Mouse (Mus musculus): ENCODE data around the gene Slc44a2. TPM values are rescaled to one million over a fixed set of nuclear protein-coding genes. Genes with fewer than 3 reads are reported as not detected.

Gene Slc44a2
- polyA plus RNA-seq, 1 experiment: 505 TPM

GRCm38 (mm10) chr9:21335391-21335790, 14.9 kb downstream of the Slc44a2 start:
- Histone ChIP-seq H3K27me3 (ENCODE audit: control insufficient read depth, insufficient read depth, low read length) (no peaks in the 10 kb centered on the region), H3K4me3 (ENCODE audit: control insufficient read depth, insufficient read depth, low read length) (no peak overlapping the region), H3K4me1 (replicated peaks; ENCODE audit: control insufficient read depth, insufficient read depth, low read length) (peaks cover 32% of the 10 kb centered on the region), H3K27ac (ENCODE audit: control insufficient read depth, insufficient read depth, low read length) (no peak overlapping the region), H3K36me3 (ENCODE audit: control insufficient read depth, insufficient read depth, low read length) (peaks cover 13% of the 10 kb centered on the region)
- DNase-seq: no peak
- WGBS: 92% methylated on average over 4 of the region's 4 CpGs
- no peak for TF ChIP-seq CTCF (IDR thresholded peaks at IDR 0.05; ENCODE audit: borderline replicate concordance, control insufficient read depth, extremely low read depth, insufficient read depth, low read length, poor library complexity)
- no peak for TF ChIP-seq POLR2A (IDR thresholded peaks at IDR 0.05; ENCODE audit: control insufficient read depth, extremely low read depth, insufficient read depth, low read length, poor library complexity)

DNA sequence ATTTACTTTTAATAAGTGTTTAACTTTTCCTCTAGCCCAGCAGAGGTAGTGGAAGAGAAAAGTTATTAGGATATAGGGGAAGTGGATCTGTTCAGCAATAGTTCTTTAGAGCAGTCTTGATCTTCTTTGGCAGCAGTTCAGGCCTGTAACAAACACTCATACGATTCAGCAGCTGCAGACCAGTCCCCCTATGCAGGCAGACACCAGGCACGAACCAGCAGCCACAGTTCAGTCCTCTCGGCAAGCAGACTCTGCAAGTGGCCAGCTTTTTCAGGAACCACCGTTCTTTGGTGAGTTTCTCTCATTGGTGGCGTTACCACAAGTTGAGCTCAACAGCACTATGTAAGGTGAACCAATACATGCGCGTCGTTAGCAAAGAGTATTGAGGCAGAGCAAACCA, 16.0 kb downstream of the Slc44a2 start:
- Histone ChIP-seq H3K4me3 (ENCODE audit: control insufficient read depth, insufficient read depth, low read length) (no peak overlapping the region), H3K27ac (ENCODE audit: control insufficient read depth, insufficient read depth, low read length) (no peak overlapping the region), H3K27me3 (ENCODE audit: control insufficient read depth, insufficient read depth, low read length) (no peaks in the 10 kb centered on the region), H3K4me1 (replicated peaks; ENCODE audit: control insufficient read depth, insufficient read depth, low read length) (peaks cover 23% of the 10 kb centered on the region), H3K36me3 (ENCODE audit: control insufficient read depth, insufficient read depth, low read length) (peaks cover 15% of the 10 kb centered on the region)
- WGBS: 93% methylated on average over 8 of the region's 8 CpGs
- TF ChIP-seq CTCF (IDR thresholded peaks at IDR 0.05; ENCODE audit: borderline replicate concordance, control insufficient read depth, extremely low read depth, insufficient read depth, low read length, poor library complexity) (no peak), POLR2A (IDR thresholded peaks at IDR 0.05; ENCODE audit: control insufficient read depth, extremely low read depth, insufficient read depth, low read length, poor library complexity) (no peak)
- DNase-seq: no peak

GRCm38 (mm10) chr9:21337652-21338051, 17.2 kb downstream of the Slc44a2 start:
- DNase-seq: no peak
- Histone ChIP-seq H3K4me1 (replicated peaks; ENCODE audit: control insufficient read depth, insufficient read depth, low read length) (peaks cover 13% of the 10 kb centered on the region), H3K27me3 (ENCODE audit: control insufficient read depth, insufficient read depth, low read length) (no peaks in the 10 kb centered on the region), H3K27ac (ENCODE audit: control insufficient read depth, insufficient read depth, low read length) (no peak overlapping the region), H3K4me3 (ENCODE audit: control insufficient read depth, insufficient read depth, low read length) (no peak overlapping the region), H3K36me3 (ENCODE audit: control insufficient read depth, insufficient read depth, low read length) (peaks cover 21% of the 10 kb centered on the region)
- TF ChIP-seq CTCF (IDR thresholded peaks at IDR 0.05; ENCODE audit: borderline replicate concordance, control insufficient read depth, extremely low read depth, insufficient read depth, low read length, poor library complexity) (no peak), POLR2A (IDR thresholded peaks at IDR 0.05; ENCODE audit: control insufficient read depth, extremely low read depth, insufficient read depth, low read length, poor library complexity) (no peak)
- 93% methylated on average over 20 of the region's 20 CpGs for WGBS

GRCm38 (mm10) chr9:21340411-21340810, 19.9 kb downstream of the Slc44a2 start:
- peaks cover 48% of the 10 kb centered on the region for H3K36me3 ChIP-seq (ENCODE audit: control insufficient read depth, insufficient read depth, low read length)
- no peak for DNase-seq
- no peaks in the 10 kb centered on the region for H3K27me3 ChIP-seq (ENCODE audit: control insufficient read depth, insufficient read depth, low read length)
- WGBS: 96% methylated on average over 4 of the region's 4 CpGs
- H3K27ac ChIP-seq (ENCODE audit: control insufficient read depth, insufficient read depth, low read length): no peak overlapping the region
- no peaks in the 10 kb centered on the region; the same call in 1 of the 2 replicates for H3K4me1 ChIP-seq (replicated peaks; ENCODE audit: control insufficient read depth, insufficient read depth, low read length)
- TF ChIP-seq CTCF (IDR thresholded peaks at IDR 0.05; ENCODE audit: borderline replicate concordance, control insufficient read depth, extremely low read depth, insufficient read depth, low read length, poor library complexity) (no peak), POLR2A (IDR thresholded peaks at IDR 0.05; ENCODE audit: control insufficient read depth, extremely low read depth, insufficient read depth, low read length, poor library complexity) (no peak)
- H3K4me3 ChIP-seq (ENCODE audit: control insufficient read depth, insufficient read depth, low read length): no peak overlapping the region

DNA sequence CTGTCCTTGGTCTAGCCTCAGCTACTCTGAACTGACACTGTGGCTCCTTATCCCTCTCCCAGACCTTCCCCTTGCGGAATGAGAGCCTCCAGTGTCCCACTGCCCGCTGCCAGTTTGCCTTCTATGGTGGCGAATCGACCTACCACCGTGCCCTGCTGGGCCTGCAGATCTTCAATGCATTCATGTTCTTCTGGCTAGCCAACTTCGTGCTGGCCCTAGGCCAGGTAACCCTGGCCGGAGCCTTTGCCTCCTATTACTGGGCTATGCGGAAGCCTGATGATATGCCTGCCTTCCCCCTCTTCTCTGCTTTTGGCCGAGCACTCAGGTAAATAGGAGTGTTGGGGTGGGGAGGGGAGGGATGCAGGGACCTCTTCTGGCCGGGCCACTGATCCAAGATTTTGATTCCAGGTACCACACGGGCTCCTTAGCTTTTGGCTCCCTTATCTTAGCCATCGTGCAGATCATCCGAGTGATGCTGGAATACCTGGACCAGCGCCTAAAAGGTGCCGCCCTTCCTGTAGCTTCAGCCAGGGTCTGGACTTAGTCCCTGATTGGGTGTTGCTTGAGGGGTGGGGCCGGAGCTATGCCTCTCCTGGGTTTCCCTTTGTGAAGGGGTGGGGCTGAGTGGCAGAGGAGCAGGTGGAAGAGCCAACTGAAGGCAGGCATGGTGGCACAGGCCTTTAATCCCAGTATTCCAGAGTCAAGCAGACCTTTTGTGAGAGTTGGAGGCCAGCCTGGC, 26.3 kb downstream of the Slc44a2 start:
- no peaks in the 10 kb centered on the region for H3K4me1 ChIP-seq (replicated peaks; ENCODE audit: control insufficient read depth, insufficient read depth, low read length)
- no peak for TF ChIP-seq CTCF (IDR thresholded peaks at IDR 0.05; ENCODE audit: borderline replicate concordance, control insufficient read depth, extremely low read depth, insufficient read depth, low read length, poor library complexity)
- TF ChIP-seq POLR2A (IDR thresholded peaks at IDR 0.05; ENCODE audit: control insufficient read depth, extremely low read depth, insufficient read depth, low read length, poor library complexity): no peak
- WGBS: 97% methylated on average over 16 of the region's 16 CpGs
- no peaks in the 10 kb centered on the region for H3K27me3 ChIP-seq (ENCODE audit: control insufficient read depth, insufficient read depth, low read length)
- no peak for DNase-seq
- peaks cover 89% of the 10 kb centered on the region for H3K36me3 ChIP-seq (ENCODE audit: control insufficient read depth, insufficient read depth, low read length)
- no peak overlapping the region for H3K27ac ChIP-seq (ENCODE audit: control insufficient read depth, insufficient read depth, low read length)
- no peak overlapping the region for H3K4me3 ChIP-seq (ENCODE audit: control insufficient read depth, insufficient read depth, low read length)

DNA sequence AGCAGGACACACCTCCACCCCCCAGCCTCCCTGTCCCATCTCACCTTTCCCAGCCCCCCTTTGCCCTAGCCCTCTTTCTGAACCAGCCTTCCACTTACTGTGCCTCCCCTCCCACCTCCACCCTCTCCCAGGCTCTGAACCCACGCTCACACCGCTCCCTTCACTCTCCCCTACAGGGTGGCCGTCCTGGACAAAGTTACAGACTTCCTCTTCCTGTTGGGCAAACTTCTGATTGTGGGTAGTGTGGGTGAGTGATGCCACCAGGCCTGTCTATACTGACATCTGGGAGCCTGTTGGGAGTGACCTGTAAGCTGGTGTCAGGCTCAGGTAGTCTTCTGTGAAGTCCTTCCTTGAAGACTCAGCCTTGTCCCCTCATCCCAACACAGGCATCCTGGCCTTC, 27.7 kb downstream of the Slc44a2 start:
- WGBS: 90% methylated on average over 3 of the region's 3 CpGs
- TF ChIP-seq CTCF (IDR thresholded peaks at IDR 0.05; ENCODE audit: borderline replicate concordance, control insufficient read depth, extremely low read depth, insufficient read depth, low read length, poor library complexity): no peak
- no peak for TF ChIP-seq POLR2A (IDR thresholded peaks at IDR 0.05; ENCODE audit: control insufficient read depth, extremely low read depth, insufficient read depth, low read length, poor library complexity)
- Histone ChIP-seq H3K36me3 (ENCODE audit: control insufficient read depth, insufficient read depth, low read length) (peaks cover 90% of the 10 kb centered on the region), H3K4me1 (replicated peaks; ENCODE audit: control insufficient read depth, insufficient read depth, low read length) (peaks cover 8% of the 10 kb centered on the region), H3K27ac (ENCODE audit: control insufficient read depth, insufficient read depth, low read length) (no peak overlapping the region), H3K4me3 (ENCODE audit: control insufficient read depth, insufficient read depth, low read length) (no peak overlapping the region), H3K27me3 (ENCODE audit: control insufficient read depth, insufficient read depth, low read length) (no peaks in the 10 kb centered on the region)
- no peak for DNase-seq

Data from thymus, adult 2 months (tissue).